Mouse (Mus musculus) C2C12 (cell line): ENCODE data around the gene Ino80b. TPM values are rescaled to one million over a fixed set of nuclear protein-coding genes. Genes with fewer than 3 reads are reported as not detected.

Experiments used
- H3K27me3 ChIP-seq: one replicate; pipeline ENCODE4 v1.6.1; 2011; ENCODE audit not compliant: control insufficient read depth, insufficient read depth, insufficient read length
- H3K36me3 ChIP-seq: one replicate; pipeline ENCODE4 v1.6.1; 2011; ENCODE audit not compliant: control insufficient read depth, insufficient read depth
- H3K4me3 ChIP-seq: one replicate; pipeline ENCODE4 v1.5.1; 2011; ENCODE audit warnings: mild to moderate bottlenecking, control low read depth; ENCODE audit not compliant: poor library complexity, insufficient read depth, severe bottlenecking
- H3K79me2 ChIP-seq: one replicate; pipeline ENCODE4 v1.6.1; 2011; ENCODE audit not compliant: control insufficient read depth, insufficient read depth
- H3K79me3 ChIP-seq: one replicate; pipeline ENCODE4 v1.6.1; 2011; ENCODE audit warnings: low read depth, control low read depth
- H3ac ChIP-seq: one replicate; pipeline ENCODE3; 2011; ENCODE audit warnings: low read depth; ENCODE audit not compliant: control insufficient read depth, insufficient read length
- CEBPB ChIP-seq: IDR thresholded peaks from one replicate; pipeline ENCODE4 v1.6.1; 2011; ENCODE audit warnings: low read depth, mild to moderate bottlenecking, control low read depth, moderate library complexity
- CTCF ChIP-seq: IDR thresholded peaks from one replicate; pipeline ENCODE4 v1.5.1; 2011; ENCODE audit not compliant: control insufficient read depth, insufficient read depth, insufficient read length
- FOSL1 ChIP-seq: IDR thresholded peaks from one replicate; pipeline ENCODE4 v1.8.0; 2011; ENCODE audit warnings: mild to moderate bottlenecking, low read length; ENCODE audit not compliant: poor library complexity, insufficient read depth, severe bottlenecking
- MAX ChIP-seq: IDR thresholded peaks from one replicate; pipeline ENCODE4 v1.6.1; 2011; ENCODE audit warnings: mild to moderate bottlenecking, control low read depth
- MYOD1 ChIP-seq: IDR thresholded peaks from one replicate; pipeline ENCODE4 v1.6.1; 2011; ENCODE audit warnings: low read depth; ENCODE audit not compliant: control insufficient read depth, insufficient read length
- MYOG ChIP-seq: IDR thresholded peaks from one replicate; pipeline ENCODE4 v1.6.1; 2011; ENCODE audit not compliant: control insufficient read depth, insufficient read length; ENCODE audit errors: extremely low read depth
- USF1 ChIP-seq: IDR thresholded peaks from one replicate; pipeline ENCODE4 v1.6.1; 2011; ENCODE audit warnings: low read depth, mild to moderate bottlenecking, control low read depth, moderate library complexity
- polyA plus RNA-seq: library from polyadenylated mRNA; unstranded; fragments of >200 nt; fragmentation: generic; extraction: Trizol; gene quantifications from one replicate; pipeline ENCODE4 v1.2.1, GENCODE M21; 2012; ENCODE audit warnings: missing spikeins

Ino80b gene
- polyA plus RNA-seq, 1 experiment, result 33.6 TPM

GRCm38 (mm10) chr6:83087926-83088260 is 37.3 kb downstream of the Ino80b start:
- H3K79me3 ChIP-seq, result no peaks in the 10 kb centered on the region
- no peak overlapping the region for H3K4me3 ChIP-seq
- peaks cover 52% of the 10 kb centered on the region for H3K27me3 ChIP-seq
- H3K36me3 ChIP-seq, result no peaks in the 10 kb centered on the region
- no peaks in the 10 kb centered on the region for H3K79me2 ChIP-seq
- TF ChIP-seq MYOG (no peak), MAX (no peak), CTCF (no peak), CEBPB (no peak), MYOD1 (no peak), USF1 (no peak), FOSL1 (no peak)
- H3ac ChIP-seq, result no peak overlapping the region

- H3K4me3 ChIP-seq, result no peak overlapping the region
- H3K79me2 ChIP-seq, result no peaks in the 10 kb centered on the region
- no peaks in the 10 kb centered on the region for H3K36me3 ChIP-seq
- peaks cover 48% of the 10 kb centered on the region for H3K27me3 ChIP-seq
- no peak overlapping the region for H3ac ChIP-seq
- TF ChIP-seq MAX (no peak), USF1 (no peak), CTCF (no peak), FOSL1 (no peak)
- H3K79me3 ChIP-seq, result no peaks in the 10 kb centered on the region
Observed at GRCm38 (mm10) chr6:83087205-83087925, 37.9 kb downstream of the Ino80b start.

GRCm38 (mm10) chr6:83086121-83087035 is 38.9 kb downstream of the Ino80b start, which contains the start of gene Lbx2:
Gene Lbx2, plus strand, starts transcription at chr6:83086367.
- no peak within 1 kb of the TSS for H3K4me3 ChIP-seq
- no peaks in the 10 kb centered on the region for H3K36me3 ChIP-seq
- TF ChIP-seq CTCF (no peak), MAX (no peak), FOSL1 (no peak), USF1 (no peak), CEBPB (no peak), MYOD1 (no peak), MYOG (no peak)
- H3K79me3 ChIP-seq, result no peaks in the 10 kb centered on the region
- no peak within 1 kb of the TSS for H3ac ChIP-seq
- peaks cover 48% of the 10 kb centered on the region for H3K27me3 ChIP-seq
- H3K79me2 ChIP-seq, result no peaks in the 10 kb centered on the region

GRCm38 (mm10) chr6:83084477-83084876 is 40.8 kb downstream of the Ino80b start:
- Histone ChIP-seq H3ac (no peak overlapping the region), H3K4me3 (no peak overlapping the region), H3K79me2 (peaks cover 5% of the 10 kb centered on the region), H3K79me3 (no peaks in the 10 kb centered on the region), H3K27me3 (peaks cover 36% of the 10 kb centered on the region), H3K36me3 (peaks cover 10% of the 10 kb centered on the region)
- TF ChIP-seq FOSL1, result no peak
- no peak for TF ChIP-seq MYOD1
- TF ChIP-seq CEBPB, result no peak
- no peak for TF ChIP-seq MYOG
- TF ChIP-seq USF1, result no peak
- no peak for TF ChIP-seq CTCF
- TF ChIP-seq MAX, result no peak

GRCm38 (mm10) chr6:83083497-83083896 is 41.7 kb downstream of the Ino80b start:
- Histone ChIP-seq H3K27me3 (peaks cover 30% of the 10 kb centered on the region), H3K4me3 (no peak overlapping the region), H3K36me3 (peaks cover 13% of the 10 kb centered on the region), H3ac (no peak overlapping the region), H3K79me3 (peaks cover 6% of the 10 kb centered on the region), H3K79me2 (peaks cover 14% of the 10 kb centered on the region)
- TF ChIP-seq CEBPB (no peak), USF1 (no peak), CTCF (no peak), MYOD1 (no peak)

DNA sequence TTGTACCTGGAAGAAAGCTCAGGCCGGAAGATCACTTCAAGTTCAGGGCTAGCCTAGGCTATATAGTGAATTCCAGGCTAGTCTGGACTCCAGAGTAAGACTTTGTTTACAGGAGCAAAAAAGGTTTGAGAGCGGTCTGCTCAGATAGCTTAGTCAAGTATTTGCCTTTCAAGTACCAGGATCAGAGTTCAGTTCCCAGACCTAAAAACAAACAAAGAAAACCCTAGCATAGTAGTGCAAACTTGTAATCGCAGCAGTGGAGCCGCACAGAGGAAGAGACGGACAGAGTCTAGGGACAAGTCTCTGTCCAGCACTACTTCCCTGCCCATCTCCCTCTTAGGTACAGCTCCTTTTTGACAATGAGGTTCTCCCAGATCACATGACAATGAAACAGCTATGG is 45.0 kb downstream of the Ino80b start:
- TF ChIP-seq CTCF (no peak), MYOD1 (no peak), MYOG (no peak), MAX (no peak), USF1 (no peak), FOSL1 (no peak), CEBPB (no peak)
- no peaks in the 10 kb centered on the region for H3K27me3 ChIP-seq
- no peak overlapping the region for H3ac ChIP-seq
- peaks cover 6% of the 10 kb centered on the region for H3K79me3 ChIP-seq
- H3K36me3 ChIP-seq, result peaks cover 13% of the 10 kb centered on the region
- no peak overlapping the region for H3K4me3 ChIP-seq
- peaks cover 14% of the 10 kb centered on the region for H3K79me2 ChIP-seq
